Mouse (Mus musculus) common myeloid progenitor, adult 5-6 weeks (primary cell): ENCODE measurements around the gene Cdh4. TPM values are rescaled to one million over a fixed set of nuclear protein-coding genes. Genes with fewer than 3 reads are reported as not detected.

ENCODE experiments used
- ATAC-seq: replicated peaks from 2 replicates; pipeline ENCODE4 v1.8.0; 2016; ENCODE audit warnings: low read depth, mild to moderate bottlenecking, moderate TSS enrichment, inconsistent platforms; ENCODE audit not compliant: poor library complexity, severe bottlenecking
- total RNA-seq: library from RNA; stranded (forward); fragments of 200-1000, 187-1606 nt; gene quantifications from 2 replicates; pipeline ENCODE4 v1.2.3, GENCODE M21; 2017

Gene Cdh4
- total RNA-seq, 1 experiment from 2014 or later = not detected

GRCm38 (mm10) chr2:179655506-179655905 is 213.3 kb downstream of the Cdh4 start:
- peak; percentile 48 for ATAC-seq

GRCm38 (mm10) chr2:179659254-179659653 is 217.0 kb downstream of the Cdh4 start:
- no peak for ATAC-seq

DNA sequence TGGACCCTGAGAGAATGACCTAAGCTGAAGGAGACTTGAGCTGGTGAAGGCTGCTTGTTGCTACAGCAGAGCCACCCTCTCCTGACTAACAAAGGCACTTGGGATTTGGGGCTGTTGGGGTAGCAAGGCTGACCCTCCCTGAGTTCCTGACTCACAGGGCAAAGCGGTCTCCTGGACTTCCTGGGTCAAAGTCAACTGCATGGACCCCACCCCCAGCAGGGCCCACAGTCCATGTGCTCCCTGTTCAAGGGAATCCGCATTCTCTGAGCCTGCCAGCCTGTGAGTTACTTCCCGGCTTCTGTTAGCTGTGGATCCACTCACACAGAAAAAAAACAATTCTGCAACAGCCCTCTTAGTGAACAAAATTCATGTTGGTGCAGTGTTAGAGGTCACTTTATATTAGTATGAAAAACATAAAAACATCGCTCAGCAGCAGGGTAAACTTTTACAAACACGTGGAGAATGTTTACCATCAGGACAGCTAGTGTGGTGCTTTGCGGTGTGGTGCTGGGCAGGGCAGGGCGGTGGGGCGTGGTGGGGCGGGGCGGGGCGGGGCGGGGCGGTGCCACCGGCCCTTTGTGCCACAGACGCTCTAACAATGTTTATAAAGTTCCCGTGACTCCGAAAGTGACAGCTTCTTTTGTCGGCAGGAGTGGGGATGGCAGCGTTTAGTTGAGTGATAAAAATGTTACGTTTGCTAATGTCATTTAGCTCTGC is 219.9 kb downstream of the Cdh4 start:
- peak; percentile 82 for ATAC-seq

- peak; percentile 46; the same call in 1 of the 2 replicates for ATAC-seq
These were observed 220.5 kb downstream of the Cdh4 start for GRCm38 (mm10) chr2:179662739-179663138.

- 0 out of 2 replicates have a peak, but pooled peaks have one; percentile 48 for ATAC-seq
These were observed 221.4 kb downstream of the Cdh4 start for GRCm38 (mm10) chr2:179663652-179664051.

DNA sequence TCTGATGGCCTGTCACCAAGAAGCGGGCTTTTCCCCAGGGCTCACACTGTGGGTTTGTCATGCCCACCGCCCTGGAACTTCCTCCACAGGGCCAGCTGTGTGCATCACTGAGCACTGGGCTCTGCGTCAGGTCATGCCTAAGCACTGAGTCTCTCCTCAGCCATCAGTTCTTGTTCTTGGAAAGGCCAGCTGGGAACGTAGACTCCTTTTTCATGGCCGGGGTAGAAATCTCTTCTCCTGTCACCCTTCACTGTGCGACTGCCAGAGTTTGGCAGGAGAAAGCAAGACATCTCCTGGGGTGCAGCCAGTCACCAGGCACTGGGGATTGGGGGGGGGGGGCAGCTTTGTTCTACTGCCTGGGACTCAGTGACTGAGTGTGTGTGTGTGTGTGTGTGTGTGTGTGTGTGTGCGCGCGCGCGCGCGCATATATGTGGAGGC is 222.0 kb downstream of the Cdh4 start:
- ATAC-seq = no peak

DNA sequence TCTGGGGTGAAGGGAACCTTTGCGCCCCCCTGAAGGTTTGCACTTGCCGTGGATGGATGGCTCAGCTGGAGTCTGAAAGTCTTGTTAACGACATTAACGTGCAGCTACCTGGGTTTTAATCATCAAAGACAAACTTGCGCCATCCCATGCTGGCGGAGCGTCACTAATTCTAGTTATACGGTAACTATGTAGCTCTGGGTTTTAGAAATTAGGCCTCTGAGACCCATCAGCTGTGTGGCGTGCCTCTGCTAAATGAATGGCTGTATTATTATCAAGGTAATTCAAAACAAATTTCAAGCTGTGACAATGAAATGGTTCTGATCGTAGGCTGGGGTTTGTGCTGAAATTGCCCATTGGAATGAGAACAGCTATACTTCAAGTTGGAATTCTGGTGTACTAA is 228.5 kb downstream of the Cdh4 start:
- no peak for ATAC-seq

GRCm38 (mm10) chr2:179679866-179680265 is 237.6 kb downstream of the Cdh4 start:
- ATAC-seq = no peak

DNA sequence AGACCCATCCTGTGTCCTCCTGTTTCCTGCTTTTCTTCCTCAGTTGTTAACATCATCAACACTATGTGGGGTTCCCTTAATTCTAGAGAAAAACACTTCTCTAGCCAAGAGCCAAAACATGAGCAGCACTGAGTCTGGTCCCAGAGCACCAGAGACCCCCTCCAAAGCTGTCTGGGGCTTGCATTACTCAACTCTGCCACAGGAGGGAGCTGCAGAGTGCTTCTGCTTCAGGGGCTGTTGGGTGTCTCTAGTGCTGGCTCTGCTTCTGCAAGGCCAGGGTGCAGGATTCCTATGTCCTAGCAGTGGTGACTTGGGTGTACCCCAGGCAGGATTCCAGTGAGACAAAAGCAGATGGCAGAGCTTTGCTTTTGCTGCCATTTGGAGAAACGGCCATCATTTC is 239.2 kb downstream of the Cdh4 start:
- ATAC-seq = peak; percentile 78; the same call in 1 of the 2 replicates

DNA sequence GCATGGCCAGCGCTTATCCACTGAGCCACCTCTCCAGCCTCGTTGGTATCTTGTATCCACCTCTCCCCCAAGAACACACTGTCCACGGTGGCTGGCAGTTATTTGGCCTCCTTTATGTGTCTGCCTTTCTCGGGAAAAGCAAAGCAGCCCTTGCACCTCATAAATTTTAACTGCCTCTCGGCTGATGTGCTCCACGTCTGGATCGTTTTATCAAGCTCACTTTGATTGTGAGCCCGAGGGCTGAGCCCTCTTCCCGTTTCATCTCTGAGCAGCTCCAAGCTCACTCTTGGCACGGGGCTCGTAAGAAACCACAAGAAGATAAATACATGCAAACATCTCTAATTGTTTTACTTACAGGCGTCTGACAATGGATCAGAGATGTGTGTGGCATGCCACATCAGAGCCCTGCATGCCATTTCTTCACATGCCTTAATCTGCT is 245.0 kb downstream of the Cdh4 start:
- ATAC-seq = no peak

DNA sequence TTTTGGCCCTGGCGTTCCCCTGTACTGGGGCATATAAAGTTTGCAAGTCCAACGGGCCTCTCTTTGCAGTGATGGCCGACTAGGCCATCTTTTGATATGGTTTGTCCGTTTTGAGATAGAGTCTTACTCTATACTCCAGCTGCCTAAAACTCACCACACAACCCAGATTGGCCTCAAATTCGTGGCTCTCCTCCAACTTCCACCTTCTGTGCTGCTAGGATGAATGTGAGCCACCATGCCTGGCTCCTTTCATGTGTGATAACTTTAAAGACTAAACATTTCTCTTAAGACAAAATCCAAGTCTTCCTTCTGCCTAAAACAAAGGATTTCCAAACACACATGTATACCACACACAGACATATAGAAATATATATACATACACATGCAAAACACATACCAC is 246.7 kb downstream of the Cdh4 start:
- no peak for ATAC-seq

DNA sequence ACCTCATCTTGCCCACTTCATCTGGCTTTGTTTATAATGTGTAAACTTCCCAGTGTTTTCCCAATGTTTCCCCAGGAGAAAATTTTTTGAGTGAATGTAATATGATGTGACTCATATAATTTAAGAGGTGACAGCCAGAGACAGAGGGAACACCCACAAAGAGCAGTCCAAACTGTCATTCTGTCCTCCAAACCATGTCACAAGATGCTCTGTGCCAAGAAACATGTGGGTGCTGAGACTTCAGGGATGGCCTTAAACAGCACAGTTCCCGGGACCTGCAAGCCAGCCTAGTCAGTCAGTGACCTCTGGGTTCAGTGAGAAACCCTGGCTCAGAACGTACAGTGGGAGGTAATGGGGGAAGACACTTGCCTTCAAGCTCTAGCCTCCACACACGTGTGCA is 247.5 kb downstream of the Cdh4 start:
- ATAC-seq = no peak

GRCm38 (mm10) chr2:179690571-179690970 is 248.3 kb downstream of the Cdh4 start:
- ATAC-seq = no peak

DNA sequence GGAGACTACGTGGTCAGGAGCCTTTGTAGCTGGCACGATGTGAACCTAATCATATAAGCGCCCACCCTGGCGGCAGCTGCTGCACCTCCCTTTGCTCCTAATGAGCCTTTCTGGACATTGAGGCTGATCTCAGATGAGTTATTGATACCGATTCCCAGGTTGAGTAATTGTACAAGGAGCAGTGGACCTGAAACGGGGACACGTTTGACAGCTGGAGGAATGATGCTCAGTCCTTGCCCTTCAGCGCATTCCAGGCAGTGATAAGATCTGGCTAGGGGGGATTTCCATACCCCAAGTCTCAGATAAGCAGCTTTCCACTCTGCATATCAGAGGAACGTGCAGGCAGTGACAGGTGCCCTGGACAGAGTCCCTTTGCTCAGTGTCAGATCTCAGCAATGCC is 252.7 kb downstream of the Cdh4 start:
- ATAC-seq = no peak

DNA sequence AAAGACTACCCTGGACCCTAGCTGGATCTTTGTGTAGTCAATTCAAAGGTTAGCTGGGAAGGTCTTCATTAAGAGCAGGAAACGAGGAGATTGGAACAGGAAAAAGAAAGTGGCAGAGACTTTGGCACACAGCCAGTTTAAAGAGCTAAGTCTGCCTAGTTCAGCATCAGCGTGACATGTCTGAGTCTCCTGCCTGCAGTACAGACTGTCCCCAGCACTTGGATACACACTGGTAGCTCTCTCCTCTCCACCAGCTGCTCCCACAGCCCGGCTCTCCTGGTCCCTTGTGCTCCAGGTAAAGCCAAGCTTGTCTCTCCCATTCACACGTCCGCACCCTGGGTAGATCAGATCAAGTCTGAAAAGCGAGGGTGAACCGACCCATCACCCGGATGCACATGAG is 255.4 kb downstream of the Cdh4 start:
- ATAC-seq = no peak

DNA sequence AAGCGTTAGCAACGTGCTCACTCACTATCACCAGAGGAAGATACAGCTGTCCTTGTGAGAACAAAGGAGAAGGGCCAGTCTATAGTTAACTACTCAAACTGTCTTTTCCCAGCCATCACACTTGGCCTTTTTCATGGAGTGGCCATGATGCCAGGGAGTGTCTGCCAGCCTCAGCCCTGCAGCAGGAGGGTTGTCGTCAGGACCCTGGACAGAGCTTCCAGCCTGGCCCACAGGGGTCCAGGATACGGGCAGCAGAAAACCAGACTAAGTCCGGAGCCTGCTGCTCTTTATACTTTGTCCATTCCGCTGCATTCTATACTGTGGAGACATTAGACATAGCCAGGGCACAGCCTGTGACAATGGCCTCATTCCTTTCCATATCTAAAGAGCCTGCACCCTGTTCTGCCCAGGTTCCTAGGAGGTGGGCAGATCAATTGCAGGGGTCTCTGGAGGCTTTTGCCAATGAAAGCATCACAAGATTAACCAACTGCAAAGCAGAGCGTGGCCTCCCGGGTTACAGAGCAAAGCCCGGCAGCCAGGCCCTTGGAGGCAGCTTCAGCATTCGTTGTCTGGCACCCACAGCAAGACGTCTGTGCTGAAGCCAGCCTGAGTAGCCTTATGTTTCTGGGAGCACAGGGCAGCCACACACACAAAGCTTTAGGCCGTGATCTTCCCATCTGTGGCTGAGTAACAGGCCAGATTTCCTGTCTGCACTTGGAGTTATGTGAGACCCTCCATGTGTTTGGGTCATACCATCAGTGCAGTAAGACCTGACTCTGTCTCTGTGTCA is 256.2 kb downstream of the Cdh4 start:
- ATAC-seq = no peak

DNA sequence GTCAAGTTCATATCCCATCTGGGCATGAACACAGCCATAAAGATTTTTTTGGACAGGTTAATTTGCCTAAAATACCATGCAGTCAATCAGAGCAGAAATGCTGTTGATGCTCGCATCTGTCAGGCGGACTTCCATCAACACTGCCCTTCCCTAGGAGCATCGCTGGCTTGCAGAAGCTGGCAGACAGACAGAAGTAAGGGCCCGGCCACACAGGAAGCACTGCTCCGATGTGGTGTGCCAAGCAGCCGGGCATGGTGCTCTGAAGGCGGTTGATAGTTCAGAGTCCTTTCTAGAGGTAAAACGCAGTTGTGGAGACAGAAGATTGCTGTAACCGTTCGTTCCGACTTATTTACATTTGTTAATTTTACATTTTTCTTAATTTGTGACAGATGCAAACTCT is 262.8 kb downstream of the Cdh4 start:
- ATAC-seq = no peak

GRCm38 (mm10) chr2:179705461-179705860 is 263.2 kb downstream of the Cdh4 start:
- ATAC-seq = no peak

- ATAC-seq = no peak
These were observed 264.4 kb downstream of the Cdh4 start for GRCm38 (mm10) chr2:179706616-179707015.

DNA sequence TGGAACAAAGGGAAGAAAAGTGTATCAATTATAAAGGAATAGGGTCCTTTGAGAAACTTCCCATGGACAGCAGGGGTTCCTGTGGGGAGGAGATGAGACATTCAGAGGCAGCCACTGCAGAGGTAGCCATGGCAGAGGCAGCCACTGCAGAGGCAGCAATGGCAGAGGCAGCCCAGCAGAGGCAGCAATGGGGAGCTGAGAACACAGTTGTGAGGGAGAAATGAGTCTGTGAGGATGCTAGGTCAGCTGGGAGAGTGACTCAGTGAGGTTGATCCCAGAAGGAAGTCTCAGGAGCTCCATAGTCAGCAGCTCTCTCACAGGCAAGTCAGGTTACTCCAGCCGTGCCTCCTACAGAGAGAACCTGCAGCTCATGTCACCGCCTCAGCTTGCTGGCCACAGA is 266.9 kb downstream of the Cdh4 start:
- no peak for ATAC-seq

DNA sequence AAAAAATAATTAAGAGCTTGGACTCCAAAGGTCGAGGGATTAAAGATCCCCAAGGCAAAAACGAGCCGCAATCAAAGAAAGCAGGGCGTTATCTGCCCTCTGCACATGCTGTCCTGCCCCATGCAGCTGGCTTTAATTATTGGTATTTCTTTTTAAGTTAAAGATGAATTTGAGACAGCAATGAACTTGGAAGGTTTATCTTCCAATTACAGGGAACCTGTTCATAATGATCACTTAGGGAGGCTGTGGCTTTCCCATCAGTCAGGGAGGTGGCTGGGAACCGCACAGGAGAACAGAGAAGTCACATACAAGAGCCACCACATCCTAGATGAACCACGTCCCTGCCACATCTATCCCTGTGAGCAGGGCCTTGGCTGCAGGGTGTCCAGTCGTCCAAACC is 270.5 kb downstream of the Cdh4 start:
- ATAC-seq = no peak
